Mouse (Mus musculus) embryonic facial prominence, embryonic 13.5 days (tissue): ENCODE data around the gene Ralgds. TPM values are rescaled to one million over a fixed set of nuclear protein-coding genes. Genes with fewer than 3 reads are reported as not detected.
"Not testable (repeated sequence)": the region's sequence is repeated elsewhere in the genome, so short reads cannot be mapped to it uniquely, and the experiment has no call there.

Experiments used
- ATAC-seq: fragments of 200-750 bp; cut with Nextera tagmentation; 2 replicates; pipeline ENCODE4 v1.8.0; 2017; ENCODE audit warnings: low read depth; ENCODE audit not compliant: insufficient number of reproducible peaks, insufficient read depth, low FRiP score, low TSS enrichment
- H3K27ac ChIP-seq: fragments of 300-500 bp; sonication (generic); 2 replicates; pipeline ENCODE4 v1.5.1; 2015; ENCODE audit warnings: moderate library complexity, mild to moderate bottlenecking, inconsistent platforms
- H3K27me3 ChIP-seq: fragments of 300-500 bp; sonication (generic); 2 replicates; pipeline ENCODE4 v1.6.1; 2015; ENCODE audit warnings: mild to moderate bottlenecking, inconsistent platforms
- H3K36me3 ChIP-seq: fragments of 300-500 bp; sonication (generic); 2 replicates; pipeline ENCODE4 v1.6.1; 2015; ENCODE audit warnings: mild to moderate bottlenecking, inconsistent platforms
- H3K4me1 ChIP-seq: fragments of 300-500 bp; sonication (generic); 2 replicates; pipeline ENCODE4 v1.6.1; 2015; ENCODE audit warnings: inconsistent platforms
- H3K4me2 ChIP-seq: fragments of 300-500 bp; sonication (generic); 2 replicates; pipeline ENCODE4 v1.6.1; 2015; ENCODE audit warnings: moderate library complexity, mild to moderate bottlenecking, inconsistent platforms
- H3K4me3 ChIP-seq: fragments of 300-500 bp; sonication (generic); 2 replicates; pipeline ENCODE4 v1.5.1; 2015; ENCODE audit warnings: mild to moderate bottlenecking, inconsistent platforms
- H3K9ac ChIP-seq: fragments of 300-500 bp; sonication (generic); 2 replicates; pipeline ENCODE4 v1.6.1; 2015; ENCODE audit warnings: mild to moderate bottlenecking, inconsistent platforms
- H3K9me3 ChIP-seq: fragments of 300-500 bp; sonication (generic); 2 replicates; pipeline ENCODE4 v1.6.1; 2016; ENCODE audit warnings: inconsistent platforms
- WGBS: fragments of 180-500 bp; shearing (Covaris S2); methylation state at CpG from one replicate; pipeline ENCODE4 v1.1.7; 2015; ENCODE audit warnings: mixed read lengths; 5-methylcytosine and 5-hydroxymethylcytosine counted together
- polyA plus RNA-seq: library from polyadenylated mRNA; unstranded; fragments of >200 nt; fragmentation: Nextera tagmentation; extraction: Ambion mirVana; gene quantifications from 2 replicates; pipeline ENCODE4 v1.2.1, GENCODE M21; 2015

The Ralgds gene
- polyA plus RNA-seq, 1 experiment from 2014 or later: 56.9 TPM

DNA sequence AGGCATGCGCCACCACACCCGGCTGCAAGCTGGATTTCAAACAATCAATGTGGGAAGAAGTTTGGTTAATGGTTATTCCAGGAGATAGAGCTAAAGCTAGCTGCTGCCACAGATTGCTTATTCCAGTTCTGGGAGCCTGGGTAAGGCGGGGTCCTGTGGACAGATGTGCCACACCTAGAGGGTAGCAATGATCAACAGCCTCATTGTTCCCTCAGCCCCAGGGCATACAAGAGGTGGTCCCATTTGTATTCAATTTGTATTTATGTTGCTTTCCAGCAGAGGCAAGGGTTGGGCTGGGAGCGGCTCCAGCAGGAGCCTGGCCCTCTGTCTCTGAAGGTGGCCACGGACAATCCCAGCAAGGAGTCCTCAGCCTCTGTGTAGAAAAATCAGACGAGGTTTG lies 6.6 kb upstream of the Ralgds start:
- Histone ChIP-seq H3K36me3 (no peaks in the 10 kb centered on the region), H3K9me3 (no peaks in the 10 kb centered on the region), H3K4me2 (no peak overlapping the region), H3K9ac (no peak overlapping the region), H3K4me1 (no peaks in the 10 kb centered on the region), H3K27me3 (no peaks in the 10 kb centered on the region; the same call in 1 of the 2 replicates), H3K4me3 (no peak overlapping the region), H3K27ac (no peak overlapping the region)
- WGBS: 79% methylated on average over 6 of the region's 6 CpGs
- no peak for ATAC-seq

DNA sequence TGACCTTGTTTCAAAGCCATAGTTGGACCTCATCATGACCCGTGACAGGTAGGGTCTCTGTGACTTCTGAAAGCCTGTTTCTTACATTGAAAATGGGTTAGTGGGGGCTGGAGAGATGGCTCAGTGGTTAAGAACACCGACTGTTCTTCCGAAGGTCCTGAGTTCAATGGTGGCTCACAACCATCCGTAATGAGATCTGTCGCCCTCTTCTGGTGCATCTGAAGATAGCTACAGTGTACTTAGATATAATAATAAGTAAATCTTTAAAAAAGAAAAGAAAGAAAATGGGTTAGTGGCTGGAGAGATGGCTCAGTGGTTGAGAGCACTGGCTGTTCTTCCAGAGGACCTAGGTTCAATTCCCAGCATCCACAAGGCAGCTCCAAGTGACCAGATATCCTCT lies 1.3 kb upstream of the Ralgds start:
- H3K9ac ChIP-seq, H3K36me3 ChIP-seq, H3K27me3 ChIP-seq, H3K27ac ChIP-seq, H3K4me2 ChIP-seq, H3K4me3 ChIP-seq, ATAC-seq, H3K9me3 ChIP-seq: not testable (repeated sequence)
- H3K4me1 ChIP-seq: peaks cover 24% of the 10 kb centered on the region
- WGBS: 51% methylated on average over 5 of the region's 5 CpGs

- H3K27ac ChIP-seq: peak overlapping the region; percentile 79
- WGBS: 5% methylated on average over 47 of the region's 47 CpGs
- 0 out of 2 replicates have a peak, but pooled peaks cover 7% of the 10 kb centered on the region for H3K36me3 ChIP-seq
- ATAC-seq: no peak; the same call in 1 of the 2 replicates
- H3K9ac ChIP-seq: peak overlapping the region; percentile 93
- peak overlapping the region; percentile 75 for H3K4me3 ChIP-seq
- peaks cover 39% of the 10 kb centered on the region for H3K4me1 ChIP-seq
- H3K27me3 ChIP-seq: no peaks in the 10 kb centered on the region; the same call in 1 of the 2 replicates
- H3K9me3 ChIP-seq: no peaks in the 10 kb centered on the region
- H3K4me2 ChIP-seq: peak overlapping the region; percentile 92
These were observed 776 bp downstream of the Ralgds start for GRCm38 (mm10) chr2:28513431-28514370.

DNA sequence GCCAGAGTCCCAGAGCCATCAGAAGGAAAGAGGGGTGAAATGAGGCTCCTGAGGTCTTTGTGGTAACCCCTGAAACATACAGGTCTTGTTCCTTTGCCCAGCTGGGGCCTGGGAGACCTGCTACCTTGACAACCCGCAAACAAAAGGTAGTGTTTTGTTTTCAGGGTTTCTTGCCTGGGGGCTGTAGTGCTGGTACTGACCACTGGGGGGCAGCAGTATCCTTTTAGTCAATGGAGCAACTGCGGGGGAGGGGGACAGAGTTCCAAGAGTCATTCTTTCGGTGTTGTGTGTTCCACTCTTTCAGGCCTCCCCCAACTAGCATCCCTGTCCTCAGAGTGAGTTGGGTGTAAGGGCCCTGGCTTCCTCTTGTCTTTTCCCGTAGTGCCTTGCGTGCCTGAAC lies 1.6 kb downstream of the Ralgds start:
- Histone ChIP-seq H3K36me3 (0 out of 2 replicates have a peak, but pooled peaks cover 7% of the 10 kb centered on the region), H3K4me2 (peak overlapping the region; percentile 92), H3K4me1 (peaks cover 41% of the 10 kb centered on the region), H3K4me3 (peak overlapping the region; percentile 75), H3K9me3 (no peaks in the 10 kb centered on the region), H3K27ac (0 out of 2 replicates have a peak overlapping the region, but pooled peaks have one; percentile 79), H3K27me3 (no peaks in the 10 kb centered on the region; the same call in 1 of the 2 replicates), H3K9ac (peak overlapping the region; percentile 93)
- 24% methylated on average over 5 of the region's 5 CpGs for WGBS
- ATAC-seq: no peak

GRCm38 (mm10) chr2:28517206-28517909 lies 4.4 kb downstream of the Ralgds start:
- H3K9ac ChIP-seq: no peak overlapping the region
- WGBS: 41% methylated on average over 5 of the region's 5 CpGs
- no peaks in the 10 kb centered on the region for H3K9me3 ChIP-seq
- no peak overlapping the region for H3K4me2 ChIP-seq
- peaks cover 53% of the 10 kb centered on the region for H3K4me1 ChIP-seq
- no peak overlapping the region for H3K4me3 ChIP-seq
- no peak overlapping the region; the same call in 1 of the 2 replicates for H3K27ac ChIP-seq
- no peak for ATAC-seq
- no peaks in the 10 kb centered on the region for H3K27me3 ChIP-seq
- peaks cover 9% of the 10 kb centered on the region; the same call in 1 of the 2 replicates for H3K36me3 ChIP-seq

GRCm38 (mm10) chr2:28518231-28518630 lies 5.3 kb downstream of the Ralgds start:
- H3K27ac ChIP-seq: no peak overlapping the region
- peaks cover 13% of the 10 kb centered on the region; the same call in 1 of the 2 replicates for H3K36me3 ChIP-seq
- peaks cover 55% of the 10 kb centered on the region for H3K4me1 ChIP-seq
- H3K9ac ChIP-seq: peak overlapping the region; percentile 27; the same call in 1 of the 2 replicates
- H3K4me2 ChIP-seq: no peak overlapping the region
- H3K4me3 ChIP-seq: no peak overlapping the region
- no peak for ATAC-seq
- no peaks in the 10 kb centered on the region for H3K9me3 ChIP-seq
- H3K27me3 ChIP-seq: no peaks in the 10 kb centered on the region
- 26% methylated on average over 2 of the region's 2 CpGs for WGBS

DNA sequence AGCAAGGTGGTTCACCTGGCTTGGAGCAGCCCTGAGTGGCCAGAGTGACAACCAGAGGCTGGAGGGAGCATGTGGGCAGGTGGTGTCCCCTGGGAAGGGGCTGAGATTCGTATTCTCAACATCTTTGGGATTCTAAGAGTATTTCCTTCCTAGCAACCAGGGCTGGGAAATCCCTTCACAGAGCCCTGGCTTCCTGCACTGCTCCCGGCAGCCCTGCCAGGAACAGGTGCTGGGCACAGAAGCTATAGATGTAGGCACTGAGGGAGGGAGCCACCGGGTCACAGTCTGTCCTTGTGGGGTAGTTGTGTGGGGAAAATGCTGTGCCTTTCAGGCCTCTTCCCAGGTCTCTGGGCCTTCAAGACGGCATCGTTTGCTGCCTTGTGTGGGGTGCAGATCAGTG lies 7.7 kb downstream of the Ralgds start:
- no peak overlapping the region for H3K4me3 ChIP-seq
- H3K4me2 ChIP-seq: no peak overlapping the region
- H3K9ac ChIP-seq: no peak overlapping the region
- ATAC-seq: no peak
- no peak overlapping the region for H3K27ac ChIP-seq
- peaks cover 59% of the 10 kb centered on the region for H3K4me1 ChIP-seq
- no peaks in the 10 kb centered on the region for H3K9me3 ChIP-seq
- H3K36me3 ChIP-seq: peaks cover 13% of the 10 kb centered on the region; the same call in 1 of the 2 replicates
- H3K27me3 ChIP-seq: no peaks in the 10 kb centered on the region
- 75% methylated on average over 5 of the region's 5 CpGs for WGBS

DNA sequence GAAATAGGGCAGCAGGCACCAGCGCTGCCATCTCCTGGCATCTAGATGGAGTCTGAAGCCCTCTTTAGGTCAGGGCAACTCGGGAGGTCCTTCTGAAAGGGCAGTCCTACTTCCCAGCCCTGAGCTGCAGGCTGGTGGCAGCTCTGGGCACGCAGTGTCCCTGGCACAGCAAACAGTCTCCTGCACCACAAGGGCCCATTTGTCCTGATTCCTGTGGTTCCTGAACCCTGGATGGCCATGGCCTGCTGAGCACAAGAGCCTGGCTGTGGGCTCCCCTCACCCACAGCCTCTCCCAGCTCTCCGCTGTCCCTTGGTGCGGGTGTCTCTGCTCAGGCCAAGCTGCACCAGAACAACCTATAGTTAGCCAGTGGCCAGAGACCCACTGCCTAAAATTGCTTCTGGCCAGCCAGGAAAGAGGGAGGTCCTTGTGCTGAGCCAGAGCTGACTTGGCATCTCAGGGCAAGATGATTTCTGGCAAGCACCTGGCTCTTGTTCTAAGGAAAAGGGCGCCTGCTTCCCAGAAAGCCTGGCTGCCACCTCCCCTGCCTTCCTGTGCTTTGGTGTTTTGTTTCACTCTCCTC lies 8.7 kb downstream of the Ralgds start:
- WGBS: 87% methylated on average over 6 of the region's 6 CpGs

GRCm38 (mm10) chr2:28522166-28522565 lies 9.2 kb downstream of the Ralgds start:
- no peak for ATAC-seq
- H3K9me3 ChIP-seq: no peaks in the 10 kb centered on the region
- 77% methylated on average over 4 of the region's 4 CpGs for WGBS

More for the DNA sequence above, 8.7 kb downstream of the Ralgds start:
- Histone ChIP-seq H3K36me3 (peaks cover 13% of the 10 kb centered on the region; the same call in 1 of the 2 replicates), H3K4me2 (no peak overlapping the region), H3K4me1 (peaks cover 70% of the 10 kb centered on the region), H3K27ac (no peak overlapping the region), H3K27me3 (no peaks in the 10 kb centered on the region), H3K9me3 (no peaks in the 10 kb centered on the region), H3K9ac (0 out of 2 replicates have a peak overlapping the region, but pooled peaks have one; percentile 44), H3K4me3 (no peak overlapping the region)
- no peak for ATAC-seq

GRCm38 (mm10) chr2:28523643-28524117 lies 10.8 kb downstream of the Ralgds start:
- peak overlapping the region; percentile 69 for H3K27ac ChIP-seq
- no peak overlapping the region for H3K4me2 ChIP-seq
- H3K9ac ChIP-seq: no peak overlapping the region
- 17% methylated on average over 5 of the region's 5 CpGs for WGBS
- H3K9me3 ChIP-seq: no peaks in the 10 kb centered on the region
- ATAC-seq: peak; percentile 82
- no peaks in the 10 kb centered on the region for H3K27me3 ChIP-seq
- H3K4me3 ChIP-seq: no peak overlapping the region
- peaks cover 71% of the 10 kb centered on the region for H3K4me1 ChIP-seq
- peaks cover 6% of the 10 kb centered on the region; the same call in 1 of the 2 replicates for H3K36me3 ChIP-seq

More at GRCm38 (mm10) chr2:28522166-28522565, 9.2 kb downstream of the Ralgds start:
- Histone ChIP-seq H3K4me2 (no peak overlapping the region), H3K9ac (no peak overlapping the region), H3K36me3 (peaks cover 12% of the 10 kb centered on the region; the same call in 1 of the 2 replicates), H3K27ac (no peak overlapping the region), H3K27me3 (no peaks in the 10 kb centered on the region), H3K4me3 (no peak overlapping the region), H3K4me1 (peaks cover 72% of the 10 kb centered on the region)

- H3K36me3 ChIP-seq: peaks cover 6% of the 10 kb centered on the region; the same call in 1 of the 2 replicates
- no peak overlapping the region for H3K27ac ChIP-seq
- no peak overlapping the region for H3K4me3 ChIP-seq
- no peaks in the 10 kb centered on the region for H3K27me3 ChIP-seq
- peaks cover 76% of the 10 kb centered on the region for H3K4me1 ChIP-seq
- WGBS: 77% methylated on average over 10 of the region's 10 CpGs
- no peaks in the 10 kb centered on the region for H3K9me3 ChIP-seq
- ATAC-seq: no peak
- no peak overlapping the region for H3K9ac ChIP-seq
- no peak overlapping the region for H3K4me2 ChIP-seq
These were observed 11.5 kb downstream of the Ralgds start for GRCm38 (mm10) chr2:28524406-28524805.
